Mouse (Mus musculus) intestine, embryonic 14.5 days (tissue): ENCODE results near the gene Sh3bp1. TPM values are rescaled to one million over a fixed set of nuclear protein-coding genes. Genes with fewer than 3 reads are reported as not detected.

Experiments
- ATAC-seq: fragments of 200-750 bp; cut with Nextera tagmentation; replicated peaks from 2 replicates; pipeline ENCODE4 v1.8.0; 2017; ENCODE audit warnings: low read depth, moderate number of reproducible peaks, moderate TSS enrichment, moderate library complexity; ENCODE audit not compliant: low FRiP score, low TSS enrichment
- DNase-seq: peaks from one replicate; pipeline ENCODE4 v3.0.0-alpha.2; 2018; ENCODE audit warnings: low spot score
- H3K27ac ChIP-seq: fragments of 300-500 bp; sonication (generic); 2 replicates; pipeline ENCODE4 v1.5.1; 2014; ENCODE audit warnings: low read depth, mild to moderate bottlenecking, control low read depth
- H3K27me3 ChIP-seq: fragments of 300-500 bp; sonication (generic); replicated peaks from 2 replicates; pipeline ENCODE4 v1.6.1; 2014; ENCODE audit warnings: low read length, control low read depth; ENCODE audit not compliant: control insufficient read depth, insufficient read depth
- H3K36me3 ChIP-seq: fragments of 300-500 bp; sonication (generic); 2 replicates; pipeline ENCODE4 v1.6.1; 2014; ENCODE audit warnings: low read length, control low read depth; ENCODE audit not compliant: control insufficient read depth, insufficient read depth
- H3K4me1 ChIP-seq: fragments of 300-500 bp; sonication (generic); replicated peaks from 2 replicates; pipeline ENCODE4 v1.6.1; 2014; ENCODE audit warnings: low read length, control low read depth, mixed read lengths; ENCODE audit not compliant: control insufficient read depth, insufficient read depth
- H3K4me2 ChIP-seq: fragments of 300-500 bp; sonication (generic); 2 replicates; pipeline ENCODE4 v1.6.1; 2014; ENCODE audit warnings: low read length
- H3K4me3 ChIP-seq: fragments of 300-500 bp; sonication (generic); 2 replicates; pipeline ENCODE4 v1.5.1; 2014; ENCODE audit warnings: low read depth, low read length, control low read depth, mixed read lengths
- H3K9ac ChIP-seq: fragments of 300-500 bp; sonication (generic); 2 replicates; pipeline ENCODE4 v1.6.1; 2014; ENCODE audit warnings: mild to moderate bottlenecking, low read length
- H3K9me3 ChIP-seq: fragments of 300-500 bp; sonication (generic); 2 replicates; pipeline ENCODE4 v1.6.1; 2016; ENCODE audit warnings: low read length, control low read depth; ENCODE audit not compliant: control insufficient read depth
- WGBS: fragments of 180-500 bp; shearing (Covaris S2); extraction: QIAGEN DNeasy Blood & Tissue Kit; methylation state at CpG from one replicate; pipeline ENCODE4 v1.1.7; 2014; 5-methylcytosine and 5-hydroxymethylcytosine counted together
- polyA plus RNA-seq: library from polyadenylated mRNA; unstranded; fragments of >200 nt; fragmentation: Nextera tagmentation; extraction: Ambion mirVana; gene quantifications from 2 replicates; pipeline ENCODE4 v1.2.1, GENCODE M21; 2014

The Sh3bp1 gene
- polyA plus RNA-seq, result 30.2 and 35.5 TPM in 2 replicates

- ATAC-seq, result peak; percentile 68
These were observed at the start of gene Sh3bp1 for GRCm38 (mm10) chr15:78899740-78900584. TSS of gene Sh3bp1 (plus strand) at chr15:78899768.

DNA sequence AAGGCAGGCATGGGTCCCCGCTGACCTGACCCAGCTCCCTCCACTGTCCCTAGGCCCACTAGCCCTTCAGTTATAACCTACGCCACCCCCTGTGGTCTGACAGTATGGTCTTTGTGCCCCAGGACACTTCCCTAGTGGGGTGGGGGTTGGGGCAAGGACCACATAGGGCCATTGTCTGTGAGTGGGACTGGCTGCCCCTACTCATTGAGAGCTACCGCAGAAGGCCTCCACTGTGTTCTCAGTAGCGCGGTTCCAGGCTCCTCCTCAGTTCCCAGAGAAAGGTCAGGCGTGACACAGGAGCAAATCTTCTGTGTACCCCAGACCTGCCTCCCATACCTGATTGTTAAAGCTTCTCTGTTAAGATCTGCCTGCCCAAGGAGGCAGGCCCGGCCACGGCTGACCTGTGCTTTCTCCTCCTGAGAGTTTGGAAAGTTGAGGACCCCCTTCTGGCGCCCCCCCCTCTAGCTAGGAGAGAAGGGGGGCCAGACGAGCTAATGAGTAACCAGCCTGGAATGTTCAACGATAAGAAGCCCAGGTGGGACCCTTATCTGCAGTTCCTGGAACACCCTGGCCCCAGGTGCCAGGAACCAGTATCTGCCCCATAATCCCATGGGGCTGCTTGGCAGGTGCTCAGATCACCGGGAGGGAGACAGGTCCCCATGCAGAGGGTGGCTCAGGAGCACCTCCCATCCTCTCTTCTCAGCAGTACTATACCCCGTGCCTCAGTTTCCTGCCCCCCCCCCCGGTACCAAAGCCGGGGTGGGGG, 49.3 kb upstream of the Sh3bp1 start:
- H3K4me2 ChIP-seq, result no peak overlapping the region
- no peak overlapping the region for H3K9ac ChIP-seq
- 46% methylated on average over 14 of the region's 15 CpGs for WGBS
- H3K27ac ChIP-seq, result peak overlapping the region; percentile 34
- H3K27me3 ChIP-seq, result no peaks in the 10 kb centered on the region
- no peak for DNase-seq
- ATAC-seq, result peak; percentile 45
- peaks cover 21% of the 10 kb centered on the region for H3K36me3 ChIP-seq
- H3K4me3 ChIP-seq, result no peak overlapping the region
- peaks cover 15% of the 10 kb centered on the region for H3K4me1 ChIP-seq
- no peaks in the 10 kb centered on the region for H3K9me3 ChIP-seq

More at GRCm38 (mm10) chr15:78899740-78900584, at the start of gene Sh3bp1:
- H3K9me3 ChIP-seq, result no peaks in the 10 kb centered on the region
- peak; percentile 81 for DNase-seq
- peaks cover 29% of the 10 kb centered on the region for H3K4me1 ChIP-seq
- no peaks in the 10 kb centered on the region for H3K27me3 ChIP-seq
- peaks cover 23% of the 10 kb centered on the region for H3K36me3 ChIP-seq
- H3K27ac ChIP-seq, result peak within 1 kb of the TSS; percentile 48
- WGBS, result under 1% methylated on average over 44 of the region's 47 CpGs
- peak within 1 kb of the TSS; percentile 78 for H3K4me3 ChIP-seq
- H3K9ac ChIP-seq, result peak within 1 kb of the TSS; percentile 70
- H3K4me2 ChIP-seq, result peak within 1 kb of the TSS; percentile 71

DNA sequence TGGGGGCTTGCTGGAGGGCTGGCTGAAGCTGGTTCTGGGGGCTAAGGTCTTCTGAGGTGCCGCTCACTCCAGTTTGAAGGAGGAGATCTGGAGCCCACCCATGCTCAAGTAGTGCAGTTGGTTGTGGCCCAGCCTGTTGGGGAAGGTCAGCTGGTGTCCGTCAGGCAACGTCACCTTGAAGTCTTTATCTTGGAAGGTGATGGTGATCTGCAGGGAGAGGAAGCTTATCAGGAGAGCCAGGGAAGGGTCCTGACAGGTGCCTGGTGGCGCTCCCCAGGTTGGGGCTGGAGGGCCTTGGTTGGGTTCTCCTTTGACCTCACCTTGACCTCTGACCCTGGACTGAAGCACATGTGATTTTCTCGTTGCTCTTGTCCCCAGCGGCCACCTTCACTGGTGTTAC, 48.6 kb upstream of the Sh3bp1 start:
- H3K9ac ChIP-seq, result no peak overlapping the region
- H3K4me3 ChIP-seq, result no peak overlapping the region
- peaks cover 21% of the 10 kb centered on the region for H3K36me3 ChIP-seq
- H3K4me2 ChIP-seq, result no peak overlapping the region
- peak overlapping the region; percentile 34; the same call in 1 of the 2 replicates for H3K27ac ChIP-seq
- H3K4me1 ChIP-seq, result peaks cover 12% of the 10 kb centered on the region
- no peaks in the 10 kb centered on the region for H3K27me3 ChIP-seq
- ATAC-seq (no peak), DNase-seq (no peak)
- H3K9me3 ChIP-seq, result no peaks in the 10 kb centered on the region
- 61% methylated on average over 6 of the region's 6 CpGs for WGBS

DNA sequence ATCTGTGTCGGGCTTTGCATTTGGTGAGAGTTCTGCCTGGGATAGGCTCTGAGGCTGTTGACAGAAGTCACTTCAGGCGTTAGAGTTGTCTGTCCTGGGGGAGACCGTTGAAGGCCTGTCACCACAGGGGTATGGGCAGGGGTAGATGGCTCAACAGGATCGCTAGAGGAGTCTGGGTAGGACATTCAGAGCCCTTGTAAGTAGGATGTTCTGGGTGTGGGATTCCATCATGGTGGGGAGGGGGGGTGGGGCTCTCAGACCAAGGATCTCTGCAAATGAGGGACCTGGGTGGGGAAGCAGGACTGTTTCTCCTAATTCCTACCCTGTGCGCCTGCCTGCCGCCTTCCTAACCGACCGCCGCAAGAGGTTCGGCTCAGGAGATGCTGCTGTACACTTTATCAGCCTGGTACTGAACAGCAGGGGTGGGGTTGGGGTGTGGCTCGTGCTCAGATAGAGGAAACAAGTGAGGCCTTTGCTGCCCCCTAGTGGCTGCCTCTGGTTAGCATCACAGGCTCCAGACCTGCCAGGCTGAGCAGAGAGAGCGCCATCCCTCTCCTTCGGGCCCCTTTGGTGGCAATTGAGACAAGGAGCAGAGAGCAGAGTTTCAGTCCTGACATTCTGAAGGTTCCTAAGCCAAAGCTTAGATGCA, 47.9 kb upstream of the Sh3bp1 start:
- 0 out of 2 replicates have a peak overlapping the region, but pooled peaks have one; percentile 10 for H3K4me2 ChIP-seq
- no peak overlapping the region for H3K9ac ChIP-seq
- H3K36me3 ChIP-seq, result peaks cover 21% of the 10 kb centered on the region
- peak; percentile 99 for DNase-seq
- H3K4me1 ChIP-seq, result peaks cover 12% of the 10 kb centered on the region
- 11% methylated on average over 13 of the region's 13 CpGs for WGBS
- H3K9me3 ChIP-seq, result no peaks in the 10 kb centered on the region
- H3K4me3 ChIP-seq, result no peak overlapping the region
- H3K27me3 ChIP-seq, result no peaks in the 10 kb centered on the region
- peak; percentile 41 for ATAC-seq
- H3K27ac ChIP-seq, result peak overlapping the region; percentile 34; the same call in 1 of the 2 replicates

- DNase-seq, result no peak
- H3K27ac ChIP-seq, result no peak within 1 kb of the TSS
- no peaks in the 10 kb centered on the region for H3K36me3 ChIP-seq
- H3K4me3 ChIP-seq, result peak within 1 kb of the TSS; percentile 14; the same call in 1 of the 2 replicates
- peak within 1 kb of the TSS; percentile 42 for H3K4me2 ChIP-seq
- H3K27me3 ChIP-seq, result no peaks in the 10 kb centered on the region
- ATAC-seq, result 0 out of 2 replicates have a peak, but pooled peaks have one; percentile 8
- no peaks in the 10 kb centered on the region for H3K9me3 ChIP-seq
- 52% methylated on average over 8 of the region's 8 CpGs for WGBS
- peaks cover 12% of the 10 kb centered on the region for H3K4me1 ChIP-seq
- no peak within 1 kb of the TSS for H3K9ac ChIP-seq
These were observed 44.1 kb upstream of the Sh3bp1 start, which contains the start of gene Lgals2 for GRCm38 (mm10) chr15:78855303-78855965. TSS of gene Lgals2 (minus strand) at chr15:78855529.

DNA sequence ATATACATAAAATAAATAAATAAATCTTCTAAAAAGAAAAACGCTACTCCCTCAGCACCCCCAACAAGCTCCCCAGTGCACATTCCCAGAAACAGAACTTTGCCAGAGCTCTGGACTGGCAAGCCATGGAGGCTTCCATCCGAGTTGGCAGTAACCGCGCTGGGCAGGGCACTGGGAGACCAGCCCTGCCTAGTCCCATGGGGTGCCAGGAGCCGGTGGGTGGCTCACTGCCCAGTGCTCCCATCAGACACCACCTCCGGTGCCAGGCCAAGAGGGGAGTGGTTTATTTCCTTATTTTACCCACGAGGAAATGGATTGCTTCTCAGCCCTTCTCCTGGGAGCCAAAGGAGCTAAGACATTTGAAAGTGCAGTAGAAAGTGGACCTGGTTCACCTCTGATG, 42.6 kb upstream of the Sh3bp1 start:
- no peak overlapping the region for H3K4me2 ChIP-seq
- H3K27me3 ChIP-seq, result no peaks in the 10 kb centered on the region
- 74% methylated on average over 7 of the region's 7 CpGs for WGBS
- no peaks in the 10 kb centered on the region for H3K36me3 ChIP-seq
- H3K9me3 ChIP-seq, result no peaks in the 10 kb centered on the region
- DNase-seq, result no peak
- no peak for ATAC-seq
- no peak overlapping the region for H3K4me3 ChIP-seq
- H3K9ac ChIP-seq, result no peak overlapping the region
- H3K27ac ChIP-seq, result no peak overlapping the region
- H3K4me1 ChIP-seq, result no peaks in the 10 kb centered on the region; the same call in 1 of the 2 replicates

- ATAC-seq, result no peak
- no peak for DNase-seq
- no peak overlapping the region for H3K4me3 ChIP-seq
- no peaks in the 10 kb centered on the region for H3K9me3 ChIP-seq
- no peaks in the 10 kb centered on the region for H3K36me3 ChIP-seq
- no peak overlapping the region; the same call in 1 of the 2 replicates for H3K27ac ChIP-seq
- H3K4me1 ChIP-seq, result no peaks in the 10 kb centered on the region; the same call in 1 of the 2 replicates
- H3K9ac ChIP-seq, result no peak overlapping the region
- 60% methylated on average over 4 of the region's 4 CpGs for WGBS
- no peak overlapping the region for H3K4me2 ChIP-seq
- no peaks in the 10 kb centered on the region for H3K27me3 ChIP-seq
These were observed 40.3 kb upstream of the Sh3bp1 start for GRCm38 (mm10) chr15:78859311-78859710.

DNA sequence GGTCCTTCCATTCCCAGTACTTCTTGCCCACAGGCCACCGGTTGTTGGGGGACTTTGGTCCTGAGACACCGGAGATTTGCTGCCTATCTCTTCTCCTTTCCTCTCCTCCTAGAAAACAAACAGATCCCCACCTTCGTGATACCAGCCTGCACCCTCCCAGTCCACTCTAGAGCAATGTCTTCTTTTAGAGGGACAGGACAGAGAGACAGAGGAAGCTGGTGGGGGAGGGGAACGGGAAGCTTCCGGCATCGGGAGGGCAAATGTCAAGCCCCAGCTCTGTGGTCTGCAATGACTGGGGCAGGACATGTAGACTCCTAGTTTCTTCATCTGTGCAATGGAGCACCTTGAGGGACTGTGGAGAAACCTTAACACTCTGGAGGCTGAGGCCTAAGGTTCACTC, 39.9 kb upstream of the Sh3bp1 start:
- H3K4me1 ChIP-seq, result no peaks in the 10 kb centered on the region; the same call in 1 of the 2 replicates
- no peaks in the 10 kb centered on the region for H3K27me3 ChIP-seq
- H3K9me3 ChIP-seq, result no peaks in the 10 kb centered on the region
- WGBS, result 53% methylated on average over 6 of the region's 6 CpGs
- ATAC-seq, result no peak
- H3K4me2 ChIP-seq, result no peak overlapping the region
- H3K4me3 ChIP-seq, result no peak overlapping the region
- H3K9ac ChIP-seq, result no peak overlapping the region
- no peaks in the 10 kb centered on the region for H3K36me3 ChIP-seq
- H3K27ac ChIP-seq, result 0 out of 2 replicates have a peak overlapping the region, but pooled peaks have one; percentile 7
- DNase-seq, result no peak
